Mouse (Mus musculus) common myeloid progenitor, adult 5-6 weeks (primary cell): Measurements from ENCODE around the gene Fa2h. TPM values are rescaled to one million over a fixed set of nuclear protein-coding genes. Genes with fewer than 3 reads are reported as not detected.
"Not testable (repeated sequence)": the region's sequence is repeated elsewhere in the genome, so short reads cannot be mapped to it uniquely, and the experiment has no call there.

Experiments
- ATAC-seq: replicated peaks from 2 replicates; pipeline ENCODE4 v1.8.0; 2016; ENCODE audit warnings: low read depth, mild to moderate bottlenecking, moderate TSS enrichment, inconsistent platforms; ENCODE audit not compliant: poor library complexity, severe bottlenecking
- total RNA-seq: library from RNA; stranded (forward); fragments of 200-1000, 187-1606 nt; gene quantifications from 2 replicates; pipeline ENCODE4 v1.2.3, GENCODE M21; 2017

Fa2h gene
- total RNA-seq, 1 experiment from 2014 or later, result not detected

DNA sequence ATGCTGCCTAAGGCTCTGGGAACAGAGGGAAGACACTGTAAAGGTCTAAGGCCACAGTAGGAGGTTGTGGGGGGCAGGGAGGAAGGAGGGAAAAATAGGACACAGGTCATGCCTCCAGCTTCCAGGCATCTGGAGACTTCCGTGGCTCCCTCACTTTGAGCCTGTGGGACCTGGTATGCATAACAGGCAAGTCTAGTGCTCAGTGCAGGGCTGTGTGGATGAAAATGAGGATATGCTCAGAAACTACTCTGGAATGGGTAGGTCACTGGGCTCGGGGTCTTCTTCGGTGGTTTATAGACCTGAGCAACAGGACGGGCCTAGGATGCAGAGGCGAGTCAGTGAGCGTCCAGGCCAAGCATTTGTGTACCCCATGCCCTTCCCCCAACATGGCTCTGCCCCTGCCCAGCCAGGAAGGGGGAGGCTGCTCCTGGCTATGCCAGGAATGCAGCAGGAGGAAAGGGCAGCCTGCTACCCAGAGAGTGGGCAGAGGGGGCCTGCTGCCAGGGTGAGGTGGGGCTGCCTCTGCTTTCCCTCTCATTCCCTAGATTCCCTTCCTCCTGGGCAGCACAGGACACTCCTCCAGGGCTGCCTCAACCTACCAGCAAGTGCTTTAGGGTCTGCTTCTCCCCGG is 32.9 kb downstream of the Fa2h start:
- no peak for ATAC-seq

DNA sequence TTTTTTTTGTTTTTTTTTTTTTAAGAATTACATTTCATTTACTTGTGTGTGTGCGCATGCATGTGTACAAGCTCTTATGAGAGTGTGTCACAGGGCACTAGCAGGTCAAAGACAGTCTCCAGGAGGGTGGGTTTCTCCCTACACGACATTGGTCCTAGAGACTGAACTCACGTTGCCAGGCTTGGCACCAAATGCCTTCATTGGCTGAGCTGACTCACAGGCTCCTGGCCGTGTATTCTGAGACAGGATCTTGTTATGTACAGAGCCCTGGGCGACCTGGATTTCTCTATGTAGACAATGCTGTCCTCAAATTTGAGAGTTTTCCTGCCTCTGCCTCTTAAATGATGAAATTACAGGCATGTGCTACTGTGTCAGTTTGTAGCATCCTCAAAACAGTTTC is 33.7 kb downstream of the Fa2h start:
- no peak for ATAC-seq

DNA sequence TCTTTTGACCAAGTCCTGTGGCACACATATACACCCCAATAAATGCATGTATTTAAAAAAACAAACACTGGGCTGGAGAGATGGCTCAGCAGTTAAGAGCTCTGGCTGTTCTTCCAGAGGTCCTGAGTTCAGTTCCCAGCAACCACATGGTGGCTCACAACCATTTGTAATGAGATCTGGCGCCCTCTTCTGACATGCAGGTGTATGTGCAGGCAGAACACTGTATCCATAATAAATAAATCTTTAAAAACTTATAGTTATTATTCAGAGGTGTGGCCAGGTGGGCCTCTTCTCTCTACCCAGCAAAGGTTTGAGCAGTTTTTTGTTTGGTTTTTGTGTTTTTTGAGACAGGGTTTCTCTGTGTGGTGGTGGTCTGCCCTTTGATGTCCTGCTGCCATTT is 34.7 kb downstream of the Fa2h start:
- ATAC-seq, result no peak

DNA sequence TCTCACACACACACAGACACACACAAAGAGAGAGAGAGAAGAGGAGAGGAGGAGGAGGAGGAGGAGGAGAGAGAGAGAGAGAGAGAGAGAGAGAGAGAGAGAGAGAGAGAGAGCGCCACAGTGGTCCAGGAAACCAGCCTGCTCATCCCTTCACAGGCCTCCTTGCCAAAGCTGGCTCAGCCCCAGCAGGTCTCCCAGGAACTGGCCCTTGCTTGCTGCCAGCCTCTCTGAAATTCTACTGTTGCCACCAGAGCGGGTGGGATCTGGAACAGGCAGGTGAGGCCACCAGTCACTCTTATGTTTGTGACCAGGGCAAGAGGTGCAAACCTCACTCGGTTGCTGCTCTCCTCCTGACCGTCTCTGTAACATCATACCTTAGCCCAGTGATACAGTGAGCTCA is 36.2 kb downstream of the Fa2h start:
- no peak for ATAC-seq

DNA sequence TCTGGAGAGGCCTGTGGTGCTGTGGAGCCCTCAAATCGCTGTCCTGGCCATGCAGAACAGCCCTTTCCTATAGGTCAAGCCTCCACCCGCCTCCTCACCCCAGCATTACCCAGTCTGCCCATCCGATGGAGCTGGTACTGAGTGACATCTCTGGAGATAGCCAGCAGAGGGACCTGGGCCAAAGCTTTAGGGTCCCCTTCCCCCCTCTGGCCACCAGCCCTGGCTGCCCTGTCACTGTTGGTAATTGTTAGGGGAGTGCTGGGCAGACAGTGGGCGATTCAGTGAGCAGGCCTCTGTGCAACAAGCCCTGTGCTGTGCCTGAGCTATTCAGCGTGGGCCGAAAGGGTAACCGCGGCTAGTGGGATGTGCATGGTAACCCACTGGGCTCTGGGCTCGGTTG is 40.1 kb downstream of the Fa2h start:
- ATAC-seq, result no peak

DNA sequence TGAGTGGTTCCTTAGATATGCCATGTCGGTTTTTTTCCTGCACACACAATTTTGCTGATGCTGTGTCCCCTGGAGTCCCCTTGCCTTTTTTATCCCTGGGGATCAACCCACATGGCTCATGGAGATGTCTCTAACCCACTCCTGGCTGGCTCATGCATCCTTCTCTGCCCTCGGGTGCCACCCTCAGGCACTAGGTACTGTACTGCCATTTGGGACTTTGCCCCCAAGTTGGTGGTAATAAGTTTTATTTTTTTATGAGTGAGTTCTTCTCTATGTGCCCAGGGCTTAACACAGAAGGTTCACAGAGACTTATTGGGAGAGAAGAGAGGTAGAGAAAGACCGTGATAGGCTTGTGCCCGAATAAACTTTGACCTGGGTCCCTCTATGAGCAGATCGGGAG is 41.3 kb downstream of the Fa2h start:
- ATAC-seq, result no peak

DNA sequence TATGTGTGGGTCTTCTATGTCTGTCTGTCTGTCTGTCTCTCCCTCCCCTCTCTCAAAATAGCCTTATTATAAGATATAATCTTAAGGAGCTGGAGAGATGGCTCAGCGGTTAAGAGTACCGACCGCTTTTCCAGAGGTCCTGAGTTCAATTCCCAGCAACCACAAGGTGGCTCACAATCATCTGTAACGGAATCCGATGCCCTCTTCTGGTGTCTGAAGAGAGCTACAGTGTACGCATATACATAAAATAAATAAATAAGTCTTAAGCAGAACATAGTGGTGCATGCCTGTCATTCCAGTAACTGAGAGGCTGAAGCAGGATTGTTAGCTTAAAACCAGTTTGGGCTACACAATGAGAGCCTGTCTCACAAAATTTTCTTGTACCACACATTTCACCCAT is 43.0 kb downstream of the Fa2h start:
- no peak for ATAC-seq

DNA sequence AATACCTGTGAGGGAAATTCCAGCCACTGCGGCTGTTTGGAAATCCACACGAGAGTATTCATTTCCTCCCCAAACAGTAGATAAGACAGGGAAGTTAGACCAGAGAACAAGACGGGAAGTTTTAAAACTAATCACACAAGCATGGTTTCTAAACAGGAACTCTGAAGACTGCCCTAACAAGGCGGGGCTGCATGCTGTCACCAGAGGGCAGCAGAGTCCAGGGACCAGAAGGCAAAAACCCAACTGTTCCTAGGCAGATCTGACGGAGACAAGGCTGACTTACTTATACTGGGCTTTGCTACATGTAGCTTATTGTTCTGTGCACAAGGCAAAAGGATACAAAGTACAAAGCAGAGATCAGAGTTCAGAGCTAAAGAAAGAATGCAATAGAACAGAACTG is 50.4 kb downstream of the Fa2h start:
- ATAC-seq, result peak; percentile 87

DNA sequence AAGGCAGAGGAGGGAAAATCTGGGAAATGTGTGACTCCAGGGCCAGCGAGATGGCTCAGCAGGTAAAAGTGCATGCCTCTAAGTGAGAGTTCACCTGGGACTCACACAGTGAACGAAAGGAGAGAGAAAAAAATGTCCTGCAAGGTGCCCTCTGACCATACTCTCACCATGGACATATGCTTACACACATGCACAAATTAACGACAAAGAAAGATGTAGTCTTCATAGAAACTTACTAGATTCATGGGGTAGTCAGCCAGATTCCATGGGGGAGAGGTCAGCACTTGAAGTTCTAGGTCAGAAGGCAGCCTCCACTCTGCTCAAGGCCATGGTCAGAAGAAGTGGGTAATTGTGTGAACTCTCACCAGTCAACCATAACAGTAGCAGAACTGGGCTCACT is 53.4 kb downstream of the Fa2h start:
- ATAC-seq, result no peak

DNA sequence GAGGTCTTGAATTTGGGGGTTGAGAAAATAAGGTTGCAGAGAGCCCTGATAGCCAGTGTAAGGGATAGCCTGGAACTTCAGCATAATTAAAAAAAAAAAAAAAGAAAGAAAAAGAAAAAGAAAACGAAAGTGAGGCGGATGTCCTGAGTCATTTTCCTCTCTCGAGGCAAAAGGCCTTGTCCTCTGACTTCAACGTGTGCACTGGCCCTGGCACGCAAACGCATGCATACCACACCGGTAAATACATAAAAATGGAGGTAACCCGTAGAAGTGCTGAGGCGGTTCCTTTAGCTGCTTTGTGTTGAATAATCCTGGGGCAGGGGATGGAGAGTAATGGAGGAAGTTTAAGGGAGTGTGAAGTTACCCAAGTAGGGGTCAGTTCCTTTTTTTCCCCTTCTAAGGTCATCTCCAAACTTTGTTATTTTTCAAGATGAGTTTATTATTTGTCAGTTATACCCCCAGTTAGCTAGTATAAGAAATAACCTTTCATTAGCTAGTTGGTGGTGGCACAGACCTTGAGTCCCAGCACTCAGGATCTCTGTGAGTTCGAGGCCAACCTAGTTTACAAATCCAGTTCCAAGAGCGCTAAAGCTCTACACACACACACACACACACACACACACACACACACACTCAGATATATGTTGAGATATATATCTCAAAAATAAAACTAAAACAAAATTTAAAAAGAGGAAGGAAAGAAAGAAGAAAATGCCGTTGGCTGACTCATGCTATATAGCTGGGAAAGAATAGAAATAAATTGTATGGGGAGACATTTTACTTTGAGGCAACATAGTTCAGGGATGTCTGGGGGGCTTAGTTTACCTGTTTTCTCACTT is 55.0 kb downstream of the Fa2h start:
- ATAC-seq, result peak; percentile 43

DNA sequence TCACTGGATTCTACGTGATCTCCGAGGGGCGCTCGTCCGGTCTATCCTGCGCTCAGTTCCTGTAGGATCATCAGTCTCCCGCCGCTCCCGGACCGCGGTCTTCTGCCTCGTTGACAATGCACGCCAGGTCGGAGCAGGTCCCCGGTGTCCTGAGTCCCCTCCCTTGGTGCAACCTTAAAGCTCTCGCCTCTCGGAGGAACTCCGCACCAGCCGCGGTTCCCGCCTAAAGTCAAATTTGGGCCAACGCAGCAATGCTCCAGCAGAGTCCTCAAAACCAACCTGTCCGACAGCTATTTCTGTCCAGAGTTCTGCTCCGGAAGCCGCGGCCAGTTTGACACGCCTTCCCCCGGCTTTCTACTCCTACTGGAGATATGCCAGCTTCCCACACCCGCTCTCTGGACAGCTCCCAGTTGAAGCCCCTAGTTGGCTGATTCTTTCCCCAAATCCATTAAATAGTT is 55.7 kb downstream of the Fa2h start, which contains the start of gene Mlkl:
Mlkl (minus strand) TSS at position 288 of the 458 bp plus-strand sequence.
- ATAC-seq, result peak; percentile 57

DNA sequence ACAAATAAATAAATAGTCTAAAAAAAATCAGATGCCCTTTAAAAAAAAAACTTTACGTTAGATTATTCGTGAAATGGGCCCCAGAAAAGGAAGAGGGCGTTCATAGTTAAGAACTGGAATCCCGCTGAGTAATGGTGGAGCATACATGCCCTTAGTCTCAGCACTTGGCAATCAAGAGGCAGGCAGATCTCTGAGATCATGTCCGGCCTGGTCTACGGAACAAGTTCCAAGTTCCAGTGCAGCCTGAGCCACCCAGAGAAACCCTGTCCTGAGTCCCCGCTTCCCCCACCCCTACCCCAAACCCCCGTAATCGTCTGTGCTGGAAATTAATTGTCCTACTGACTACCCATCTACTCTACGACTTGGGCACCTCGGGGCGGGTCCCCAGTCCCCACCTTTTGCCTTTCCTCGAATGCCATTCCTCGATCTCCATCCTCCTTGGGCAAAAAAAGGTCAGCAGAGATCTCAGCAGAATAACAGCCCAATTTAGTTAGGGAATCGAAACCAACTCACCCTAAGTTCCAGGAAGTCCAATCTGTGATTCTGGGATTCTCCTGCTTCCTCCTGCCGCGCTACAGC is 56.2 kb downstream of the Fa2h start:
- ATAC-seq, result peak; percentile 62

DNA sequence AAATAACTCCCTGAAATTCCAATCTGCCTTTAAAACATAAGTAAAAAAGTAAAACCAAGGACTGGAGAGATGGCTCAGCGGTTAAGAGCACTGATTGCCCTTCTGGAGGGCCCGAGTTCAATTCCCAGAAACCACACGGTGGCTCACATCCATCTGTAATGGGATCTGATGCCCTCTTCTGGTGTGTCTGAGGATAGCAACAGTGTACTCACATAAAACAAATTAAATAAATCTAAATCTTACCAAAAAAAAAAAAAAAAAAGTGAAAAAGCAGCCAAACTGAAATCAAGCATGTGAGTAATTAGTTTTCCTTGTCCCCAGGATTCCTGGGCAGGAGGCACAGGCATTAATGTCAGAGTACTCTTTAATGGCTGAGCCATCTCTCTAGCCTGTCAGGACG is 56.9 kb downstream of the Fa2h start:
- ATAC-seq, result no peak

DNA sequence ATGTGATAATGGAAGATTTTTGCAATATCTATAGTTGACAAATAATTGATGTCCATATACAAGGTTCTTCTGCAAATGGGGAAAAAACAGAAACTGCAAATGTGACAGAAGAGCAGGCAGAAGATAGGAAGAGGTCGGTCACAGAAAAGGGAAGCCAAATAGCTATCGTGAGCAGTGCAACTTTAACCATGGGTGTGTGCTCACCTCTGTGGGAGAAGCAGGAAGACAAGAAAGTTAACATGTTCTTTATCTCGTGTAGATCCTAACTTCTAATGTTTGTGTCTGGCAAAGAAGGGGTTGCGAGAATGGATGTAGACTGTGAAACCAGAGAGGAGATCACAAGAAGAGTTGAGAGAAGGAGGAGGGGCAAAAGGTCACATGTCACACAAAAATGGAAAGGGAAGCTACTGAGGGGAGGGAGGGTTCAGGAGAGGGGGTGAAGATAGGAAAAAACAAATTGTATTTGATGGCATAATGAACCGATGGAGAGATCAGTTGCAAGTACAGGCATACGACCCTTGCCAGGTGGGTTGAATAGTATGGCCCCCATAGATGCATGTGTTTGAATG is 68.3 kb downstream of the Fa2h start:
- no peak for ATAC-seq

DNA sequence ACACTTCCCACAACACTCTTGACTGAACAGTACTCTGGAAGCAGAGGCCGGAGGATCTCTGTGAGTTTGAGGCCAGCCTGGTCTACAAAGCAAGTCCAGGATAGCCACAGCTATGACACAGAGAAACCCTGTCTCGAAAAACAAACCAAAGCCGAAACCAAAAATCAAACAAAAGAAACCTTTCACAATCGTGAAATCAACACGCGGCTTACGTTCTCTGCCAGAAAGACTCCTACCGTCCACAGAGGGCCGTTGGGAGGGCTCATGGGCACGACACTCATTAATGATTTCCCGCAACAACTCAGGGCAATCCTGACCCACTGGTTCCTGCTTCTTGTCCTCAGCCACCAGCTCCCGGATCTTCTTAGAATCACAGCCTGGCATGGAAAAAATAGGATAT is 78.9 kb downstream of the Fa2h start:
- ATAC-seq, result no peak

DNA sequence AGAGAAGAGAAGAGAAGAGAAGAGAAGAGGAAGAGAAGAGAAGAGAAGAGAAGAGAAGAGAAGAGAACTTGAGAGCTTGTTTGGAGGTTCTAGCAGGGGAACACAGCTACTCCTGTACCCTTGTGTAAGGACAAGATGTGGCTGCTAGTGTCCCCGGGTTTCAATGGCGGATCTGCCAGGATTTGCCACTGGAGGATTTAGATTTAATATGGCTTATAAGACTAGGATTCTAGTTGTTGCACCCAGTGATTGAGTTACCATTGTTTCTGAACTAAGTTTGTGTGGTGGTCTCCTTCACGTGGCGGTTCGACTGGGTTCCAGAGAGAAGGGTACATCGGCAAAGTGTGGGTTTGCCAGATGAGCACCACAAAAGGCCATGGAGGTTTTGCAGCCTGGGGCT is 79.7 kb downstream of the Fa2h start:
- not testable (repeated sequence) for ATAC-seq

DNA sequence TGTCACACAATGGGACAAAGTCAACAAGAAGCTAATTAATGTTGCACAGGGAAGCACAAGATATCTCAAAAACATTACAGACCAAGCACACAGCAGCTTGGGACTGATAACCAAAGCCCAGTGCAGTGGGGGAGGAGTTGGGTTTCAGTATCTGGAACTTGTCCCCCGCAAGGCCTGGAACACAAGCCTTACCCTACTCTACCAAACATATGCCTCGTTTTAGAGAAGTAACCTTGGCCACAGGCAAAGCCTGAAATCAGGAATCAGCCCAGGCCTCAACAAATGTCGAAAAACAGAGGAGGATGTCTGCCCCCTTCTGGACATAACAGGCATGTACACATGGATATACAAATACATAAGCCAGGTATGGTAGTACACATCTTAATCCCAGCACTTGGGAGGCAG is 80.9 kb downstream of the Fa2h start:
- peak; percentile 95 for ATAC-seq

DNA sequence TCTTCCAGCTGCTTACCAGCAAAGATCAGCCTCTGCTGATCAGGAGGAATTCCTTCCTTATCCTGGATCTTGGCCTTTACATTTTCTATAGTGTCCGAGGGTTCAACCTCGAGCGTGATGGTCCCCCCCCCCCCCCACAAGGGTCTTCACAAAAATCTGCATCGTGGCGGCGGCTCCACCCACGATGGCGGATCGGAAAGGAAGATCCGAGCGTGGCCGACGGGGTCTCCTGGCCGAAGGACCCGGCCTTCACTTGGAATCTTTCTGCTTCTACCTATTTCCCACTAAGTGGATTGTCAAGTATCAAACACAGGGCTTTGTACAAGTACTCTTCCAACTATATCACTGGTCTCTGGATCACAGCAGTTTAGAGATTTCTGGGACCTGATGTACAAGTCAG is 83.6 kb downstream of the Fa2h start:
- ATAC-seq, result peak; percentile 46; the same call in 1 of the 2 replicates

DNA sequence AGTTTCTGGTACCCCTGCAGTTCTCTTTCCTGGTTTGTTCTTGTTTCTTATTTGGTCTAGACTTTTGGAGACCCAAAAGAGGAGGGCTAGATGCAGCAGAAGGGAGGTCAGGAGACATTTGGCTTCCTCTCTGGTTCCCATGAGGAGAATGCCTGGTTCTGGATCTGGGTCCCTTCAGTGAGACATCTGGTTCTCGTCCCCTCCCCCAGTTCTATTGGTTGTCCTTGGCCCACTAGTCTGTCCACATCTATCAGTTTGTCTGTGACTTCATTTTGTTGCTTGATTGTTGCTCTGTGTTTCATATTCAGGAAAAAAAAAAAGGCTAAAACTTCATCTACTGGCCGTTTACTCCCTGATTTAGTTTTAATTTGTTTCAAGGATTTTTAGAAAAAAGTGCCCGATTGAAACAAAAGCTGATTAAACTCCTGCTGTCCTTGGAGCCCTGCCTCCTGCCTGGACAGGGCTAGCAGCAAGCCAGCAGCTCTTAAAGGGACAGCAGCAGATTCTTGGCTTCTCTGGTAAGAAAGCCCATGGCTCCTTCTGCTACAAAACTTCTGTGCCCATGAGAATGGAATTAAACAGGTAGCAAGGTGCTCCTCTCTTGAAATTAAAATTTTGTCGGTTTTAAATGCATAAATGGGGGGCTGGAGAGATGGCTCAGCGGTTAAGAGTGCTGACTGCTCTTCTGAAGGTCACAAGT is 88.4 kb downstream of the Fa2h start:
- ATAC-seq, result no peak

DNA sequence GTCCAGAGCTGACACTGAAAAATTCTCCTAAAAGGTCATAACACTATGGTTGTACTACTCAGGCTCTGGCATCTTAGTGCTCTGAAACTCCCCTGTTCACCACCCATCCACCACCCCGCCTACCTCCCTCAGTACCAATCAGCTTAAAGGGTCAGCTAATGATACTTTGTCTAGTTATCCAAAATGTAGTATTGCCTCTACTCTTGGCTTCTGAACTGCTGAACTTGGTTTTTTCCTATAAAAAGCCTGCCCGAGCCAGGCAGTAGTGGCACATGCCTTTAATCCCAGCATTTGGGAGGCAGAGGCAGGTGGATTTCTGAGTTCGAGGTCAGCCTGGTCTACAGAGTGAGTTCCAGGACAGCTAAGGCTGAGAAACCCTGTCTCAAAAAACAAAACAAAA is 89.3 kb downstream of the Fa2h start:
- ATAC-seq, result no peak
